Mouse (Mus musculus) C2C12 (cell line): ENCODE results near the gene Foxn3. TPM values are rescaled to one million over a fixed set of nuclear protein-coding genes. Genes with fewer than 3 reads are reported as not detected.

Source experiments
- H3K27me3 ChIP-seq: one replicate; pipeline ENCODE4 v1.6.1; 2011; ENCODE audit not compliant: control insufficient read depth, insufficient read depth, insufficient read length
- H3K36me3 ChIP-seq: one replicate; pipeline ENCODE4 v1.6.1; 2011; ENCODE audit not compliant: control insufficient read depth, insufficient read depth
- H3K4me3 ChIP-seq: one replicate; pipeline ENCODE4 v1.5.1; 2011; ENCODE audit warnings: mild to moderate bottlenecking, control low read depth; ENCODE audit not compliant: poor library complexity, insufficient read depth, severe bottlenecking
- H3K79me2 ChIP-seq: one replicate; pipeline ENCODE4 v1.6.1; 2011; ENCODE audit not compliant: control insufficient read depth, insufficient read depth
- H3K79me3 ChIP-seq: one replicate; pipeline ENCODE4 v1.6.1; 2011; ENCODE audit warnings: low read depth, control low read depth
- H3ac ChIP-seq: one replicate; pipeline ENCODE3; 2011; ENCODE audit warnings: low read depth; ENCODE audit not compliant: control insufficient read depth, insufficient read length
- CEBPB ChIP-seq: IDR thresholded peaks from one replicate; pipeline ENCODE4 v1.6.1; 2011; ENCODE audit warnings: low read depth, mild to moderate bottlenecking, control low read depth, moderate library complexity
- CTCF ChIP-seq: IDR thresholded peaks from one replicate; pipeline ENCODE4 v1.5.1; 2011; ENCODE audit not compliant: control insufficient read depth, insufficient read depth, insufficient read length
- FOSL1 ChIP-seq: IDR thresholded peaks from one replicate; pipeline ENCODE4 v1.8.0; 2011; ENCODE audit warnings: mild to moderate bottlenecking, low read length; ENCODE audit not compliant: poor library complexity, insufficient read depth, severe bottlenecking
- MAX ChIP-seq: IDR thresholded peaks from one replicate; pipeline ENCODE4 v1.6.1; 2011; ENCODE audit warnings: mild to moderate bottlenecking, control low read depth
- MYOD1 ChIP-seq: IDR thresholded peaks from one replicate; pipeline ENCODE4 v1.6.1; 2011; ENCODE audit warnings: low read depth; ENCODE audit not compliant: control insufficient read depth, insufficient read length
- MYOG ChIP-seq: IDR thresholded peaks from one replicate; pipeline ENCODE4 v1.6.1; 2011; ENCODE audit not compliant: control insufficient read depth, insufficient read length; ENCODE audit errors: extremely low read depth
- USF1 ChIP-seq: IDR thresholded peaks from one replicate; pipeline ENCODE4 v1.6.1; 2011; ENCODE audit warnings: low read depth, mild to moderate bottlenecking, control low read depth, moderate library complexity
- polyA plus RNA-seq: library from polyadenylated mRNA; unstranded; fragments of >200 nt; fragmentation: generic; extraction: Trizol; gene quantifications from one replicate; pipeline ENCODE4 v1.2.1, GENCODE M21; 2012; ENCODE audit warnings: missing spikeins

The Foxn3 gene
- polyA plus RNA-seq, 1 experiment: 4.2 TPM

- Histone ChIP-seq H3K79me3 (no peaks in the 10 kb centered on the region), H3K4me3 (no peak overlapping the region), H3K27me3 (no peaks in the 10 kb centered on the region), H3K79me2 (no peaks in the 10 kb centered on the region), H3ac (no peak overlapping the region), H3K36me3 (no peaks in the 10 kb centered on the region)
- TF ChIP-seq MYOD1 (no peak), MAX (no peak), MYOG (no peak), FOSL1 (no peak), USF1 (no peak), CEBPB (no peak), CTCF (no peak)
Measured at GRCm38 (mm10) chr12:99263592-99264335, 299.6 kb downstream of the Foxn3 start.

GRCm38 (mm10) chr12:99262840-99263239 is 300.5 kb downstream of the Foxn3 start:
- no peaks in the 10 kb centered on the region for H3K79me3 ChIP-seq
- H3K79me2 ChIP-seq: no peaks in the 10 kb centered on the region
- no peaks in the 10 kb centered on the region for H3K27me3 ChIP-seq
- no peaks in the 10 kb centered on the region for H3K36me3 ChIP-seq
- H3ac ChIP-seq: no peak overlapping the region
- no peak overlapping the region for H3K4me3 ChIP-seq
- TF ChIP-seq CTCF (no peak), MYOG (no peak), USF1 (no peak), MAX (no peak), MYOD1 (no peak), CEBPB (no peak), FOSL1 (no peak)

GRCm38 (mm10) chr12:99262066-99262599 is 301.2 kb downstream of the Foxn3 start:
- TF ChIP-seq FOSL1: no peak
- no peak for TF ChIP-seq USF1
- no peak for TF ChIP-seq MYOD1
- TF ChIP-seq CTCF: no peak
- TF ChIP-seq MYOG: no peak
- TF ChIP-seq CEBPB: no peak
- TF ChIP-seq MAX: no peak
- H3K79me2 ChIP-seq: no peaks in the 10 kb centered on the region

GRCm38 (mm10) chr12:99260171-99260570 is 303.2 kb downstream of the Foxn3 start:
- no peaks in the 10 kb centered on the region for H3K27me3 ChIP-seq
- H3K4me3 ChIP-seq: no peak overlapping the region
- H3ac ChIP-seq: no peak overlapping the region
- no peaks in the 10 kb centered on the region for H3K79me2 ChIP-seq
- no peaks in the 10 kb centered on the region for H3K36me3 ChIP-seq
- no peak for TF ChIP-seq FOSL1
- TF ChIP-seq MAX: no peak
- no peak for TF ChIP-seq CTCF
- TF ChIP-seq USF1: no peak
- TF ChIP-seq MYOD1: no peak
- H3K79me3 ChIP-seq: no peaks in the 10 kb centered on the region

More at GRCm38 (mm10) chr12:99262066-99262599, 301.2 kb downstream of the Foxn3 start:
- Histone ChIP-seq H3ac (no peak overlapping the region), H3K36me3 (no peaks in the 10 kb centered on the region), H3K4me3 (no peak overlapping the region), H3K79me3 (no peaks in the 10 kb centered on the region), H3K27me3 (no peaks in the 10 kb centered on the region)

GRCm38 (mm10) chr12:99257570-99257969 is 305.8 kb downstream of the Foxn3 start:
- Histone ChIP-seq H3K36me3 (no peaks in the 10 kb centered on the region), H3K27me3 (no peaks in the 10 kb centered on the region), H3K79me3 (no peaks in the 10 kb centered on the region), H3K4me3 (no peak overlapping the region), H3ac (no peak overlapping the region), H3K79me2 (no peaks in the 10 kb centered on the region)
- TF ChIP-seq USF1 (no peak), FOSL1 (no peak), CTCF (no peak)

- Histone ChIP-seq H3K27me3 (no peaks in the 10 kb centered on the region), H3K79me3 (no peaks in the 10 kb centered on the region), H3ac (no peak overlapping the region), H3K36me3 (no peaks in the 10 kb centered on the region), H3K4me3 (no peak overlapping the region), H3K79me2 (no peaks in the 10 kb centered on the region)
- TF ChIP-seq MAX: no peak
- TF ChIP-seq CEBPB: no peak
Measured at GRCm38 (mm10) chr12:99256997-99257396, 306.4 kb downstream of the Foxn3 start.
